Mouse (Mus musculus) heart, adult 2 months (tissue): ENCODE data around the gene Nup210l.

Source experiments
- CTCF ChIP-seq: fragments of 200-600 bp; IDR thresholded peaks from 2 replicates; pipeline ENCODE4 v1.8.1; 2022; ENCODE audit warnings: antibody characterized with exemption, mild to moderate bottlenecking, moderate library complexity
- EP300 ChIP-seq: fragments of 200-500 bp; IDR thresholded peaks from 2 replicates; pipeline ENCODE4 v1.6.1; 2011; ENCODE audit warnings: low read depth, low read length, control low read depth; ENCODE audit not compliant: insufficient read depth
- POLR2A ChIP-seq: fragments of 200-500 bp; IDR thresholded peaks from 2 replicates; pipeline ENCODE4 v1.6.1; 2011; ENCODE audit warnings: mild to moderate bottlenecking, low read depth, low read length, control low read depth; ENCODE audit not compliant: insufficient read depth

- TF ChIP-seq CTCF (no peak), EP300 (no peak), POLR2A (no peak)
Measured at GRCm38 (mm10) chr3:90258521-90258920, 154.6 kb downstream of the Nup210l start.
